Mouse (Mus musculus): ENCODE measurements around the gene Olfr889. TPM values are rescaled to one million over a fixed set of nuclear protein-coding genes. Genes with fewer than 3 reads are reported as not detected.
"Not testable (repeated sequence)": the region's sequence is repeated elsewhere in the genome, so short reads cannot be mapped to it uniquely, and the experiment has no call there.

The Olfr889 gene
- total RNA-seq (2014; fragmentation: Nextera tagmentation) (0.13 and 0.15 TPM in 2 replicates), total RNA-seq (2017) (not detected in 2 replicates)

DNA sequence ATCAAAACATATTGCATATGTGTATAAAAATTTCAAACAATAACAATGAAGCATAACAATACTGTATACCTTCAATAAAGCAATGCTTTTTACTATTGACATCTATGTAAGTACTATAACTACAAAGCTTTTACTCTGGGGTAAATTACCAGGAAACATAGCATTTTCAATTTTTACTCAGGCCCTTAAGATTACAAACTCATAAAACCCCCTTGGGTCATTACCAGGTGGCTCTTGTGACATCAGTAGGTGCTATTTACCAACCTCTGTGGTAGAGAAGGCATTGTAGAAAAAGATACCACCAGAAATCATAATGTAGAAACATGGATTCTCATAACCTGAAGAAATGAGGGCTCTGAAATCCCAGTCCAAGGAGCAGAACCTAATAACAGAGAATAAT, at the start of gene Olfr889:
TSS of gene Olfr889 (plus strand) at position 301 of the 400 bp plus-strand sequence.
- no peak for ATAC-seq (replicated peaks; ENCODE audit: low FRiP score, low TSS enrichment, poor library complexity, severe bottlenecking)

DNA sequence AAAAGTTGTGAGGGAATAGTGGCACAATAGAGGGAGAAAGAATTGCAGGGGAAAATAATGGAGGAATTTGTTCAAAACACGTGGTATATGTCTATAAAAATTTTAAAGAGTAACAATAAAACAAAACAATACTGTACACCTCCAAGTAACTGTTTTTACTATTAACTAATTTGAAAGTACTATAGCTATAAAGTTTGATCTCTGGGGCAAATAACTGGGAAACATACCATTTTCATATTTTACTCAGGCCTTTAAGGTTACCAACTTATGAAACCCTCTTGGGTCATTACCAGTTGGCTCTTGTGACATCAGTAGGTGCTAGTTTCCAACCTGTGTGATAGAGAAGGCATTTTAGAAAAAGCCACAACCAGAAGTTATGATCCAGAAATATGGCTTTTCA, 31.2 kb upstream of the Olfr889 start, which contains the start of gene Olfr887:
TSS of gene Olfr887 (plus strand) at position 301 of the 400 bp plus-strand sequence.
- no peak for ATAC-seq (replicated peaks; ENCODE audit: low FRiP score, low TSS enrichment, poor library complexity, severe bottlenecking)

DNA sequence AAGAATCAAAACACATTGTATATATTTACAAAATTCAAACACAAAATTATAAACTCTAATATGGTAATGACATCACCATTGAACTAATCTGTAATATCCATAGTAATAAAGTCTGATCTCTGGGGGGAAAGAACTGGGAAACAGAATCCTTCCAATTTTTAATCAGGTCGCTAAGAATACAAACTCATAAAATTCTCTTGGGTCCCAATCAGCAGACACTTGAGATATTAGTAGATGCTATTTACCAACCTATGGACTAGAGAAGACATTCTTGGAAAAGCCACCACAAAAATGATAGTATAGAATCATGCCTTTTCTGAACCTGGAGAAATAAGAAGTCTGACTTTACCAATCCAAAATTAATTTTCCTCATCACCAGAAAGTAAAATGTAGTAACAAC, 7.2 kb upstream of the Olfr889 start, which contains the start of gene Olfr888:
TSS of gene Olfr888 (plus strand) at position 301 of the 400 bp plus-strand sequence.
- ATAC-seq (replicated peaks; ENCODE audit: low FRiP score, low TSS enrichment, poor library complexity, severe bottlenecking) = no peak

DNA sequence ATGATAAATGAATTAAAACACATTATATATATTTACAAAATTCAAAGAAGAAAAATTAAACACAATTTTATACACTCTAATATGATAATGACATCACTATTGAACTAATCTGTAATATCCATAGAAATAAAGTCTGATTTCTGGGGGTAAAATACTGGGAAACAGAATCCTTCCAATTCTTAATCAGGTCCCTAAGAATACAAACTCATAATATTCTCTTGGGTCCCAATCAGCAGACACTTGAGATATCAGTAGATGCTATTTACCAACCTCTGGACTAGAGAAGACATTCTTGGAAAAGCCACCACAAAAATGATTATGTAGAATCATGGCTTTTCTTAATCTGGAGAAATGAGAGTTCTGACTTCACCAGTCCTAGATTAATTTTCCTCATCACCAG, 27.2 kb downstream of the Olfr889 start, which contains the start of gene Olfr890:
TSS of gene Olfr890 (plus strand) at position 301 of the 400 bp plus-strand sequence.
- no peak for ATAC-seq (replicated peaks; ENCODE audit: low FRiP score, low TSS enrichment, poor library complexity, severe bottlenecking)

DNA sequence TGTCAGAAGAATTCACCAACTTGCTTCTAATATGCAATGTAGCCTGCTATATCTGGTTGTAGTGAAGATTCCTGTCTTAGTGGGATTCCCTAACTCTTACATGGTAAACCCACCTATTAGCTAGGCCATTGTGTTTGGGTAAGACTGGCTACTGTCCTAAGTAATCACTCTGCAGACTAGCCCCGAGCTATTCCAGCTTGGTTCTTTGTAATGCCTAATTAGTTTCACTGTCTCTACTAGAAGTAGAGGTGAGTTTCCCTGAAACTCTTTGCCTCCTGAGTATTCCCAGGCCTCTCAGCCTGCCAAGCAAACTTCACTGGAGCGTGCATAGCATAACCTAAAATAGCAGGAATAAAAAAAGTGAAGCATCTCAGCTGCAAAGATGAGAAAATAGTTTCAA, 53.3 kb downstream of the Olfr889 start:
- not testable (repeated sequence) for ATAC-seq (replicated peaks; ENCODE audit: low FRiP score, low TSS enrichment, poor library complexity, severe bottlenecking)

Other genes with a start within 250 kb of the Olfr889 start
- not detected in 2 replicates for gene Olfr145, start 218.5 kb upstream of the Olfr889 start, total RNA-seq (2014; fragmentation: Nextera tagmentation)
- gene Olfr145, start 218.5 kb upstream of the Olfr889 start, total RNA-seq (2017) = not detected in 2 replicates
- gene Olfr878, start 197.4 kb upstream of the Olfr889 start, total RNA-seq (2014; fragmentation: Nextera tagmentation) = not detected in 2 replicates
- not detected in 2 replicates for gene Olfr878, start 197.4 kb upstream of the Olfr889 start, total RNA-seq (2017)
- gene Olfr881, start 123.4 kb upstream of the Olfr889 start, total RNA-seq (2014; fragmentation: Nextera tagmentation) = not detected in 2 replicates
- gene Olfr881, start 123.4 kb upstream of the Olfr889 start, total RNA-seq (2017) = not detected in 2 replicates
- not detected in 2 replicates for gene Olfr883, start 89.4 kb upstream of the Olfr889 start, total RNA-seq (2014; fragmentation: Nextera tagmentation)
- gene Olfr883, start 89.4 kb upstream of the Olfr889 start, total RNA-seq (2017) = not detected in 2 replicates
- gene Olfr884, start 68.6 kb upstream of the Olfr889 start, total RNA-seq (2014; fragmentation: Nextera tagmentation) = not detected in 2 replicates
- not detected in 2 replicates for gene Olfr884, start 68.6 kb upstream of the Olfr889 start, total RNA-seq (2017)
- gene Olfr885, start 53.9 kb upstream of the Olfr889 start, total RNA-seq (2014; fragmentation: Nextera tagmentation) = not detected in 2 replicates
- not detected in 2 replicates for gene Olfr885, start 53.9 kb upstream of the Olfr889 start, total RNA-seq (2017)
- not detected in 2 replicates for gene Olfr887, start 31.1 kb upstream of the Olfr889 start, total RNA-seq (2014; fragmentation: Nextera tagmentation)
- not detected in 2 replicates for gene Olfr887, start 31.1 kb upstream of the Olfr889 start, total RNA-seq (2017)
- not detected in 2 replicates for gene Olfr888, start 7.1 kb upstream of the Olfr889 start, total RNA-seq (2014; fragmentation: Nextera tagmentation)
- gene Olfr888, start 7.1 kb upstream of the Olfr889 start, total RNA-seq (2017) = not detected in 2 replicates
- not detected in 2 replicates for gene Olfr890, start 27.3 kb downstream of the Olfr889 start, total RNA-seq (2014; fragmentation: Nextera tagmentation)
- gene Olfr890, start 27.3 kb downstream of the Olfr889 start, total RNA-seq (2017) = not detected in 2 replicates
- gene Olfr891, start 65.6 kb downstream of the Olfr889 start, total RNA-seq (2014; fragmentation: Nextera tagmentation) = not detected in 2 replicates
- gene Olfr891, start 65.6 kb downstream of the Olfr889 start, total RNA-seq (2017) = not detected in 2 replicates
- not detected in 2 replicates for gene Olfr893, start 93.2 kb downstream of the Olfr889 start, total RNA-seq (2014; fragmentation: Nextera tagmentation)
- gene Olfr893, start 93.2 kb downstream of the Olfr889 start, total RNA-seq (2017) = not detected in 2 replicates
- gene Olfr894, start 102.9 kb downstream of the Olfr889 start, total RNA-seq (2014; fragmentation: Nextera tagmentation) = not detected in 2 replicates
- gene Olfr894, start 102.9 kb downstream of the Olfr889 start, total RNA-seq (2017) = not detected in 2 replicates
- not detected in 2 replicates for gene Olfr143, start 137.6 kb downstream of the Olfr889 start, total RNA-seq (2014; fragmentation: Nextera tagmentation)
- gene Olfr143, start 137.6 kb downstream of the Olfr889 start, total RNA-seq (2017) = not detected in 2 replicates
- gene Olfr895, start 152.7 kb downstream of the Olfr889 start, total RNA-seq (2014; fragmentation: Nextera tagmentation) = not detected in 2 replicates
- gene Olfr895, start 152.7 kb downstream of the Olfr889 start, total RNA-seq (2017) = not detected in 2 replicates
- not detected in 2 replicates for gene Olfr896-ps1, start 175.9 kb downstream of the Olfr889 start, total RNA-seq (2014; fragmentation: Nextera tagmentation)
- not detected in 2 replicates for gene Olfr896-ps1, start 175.9 kb downstream of the Olfr889 start, total RNA-seq (2017)
- gene Olfr25, start 213.9 kb downstream of the Olfr889 start, total RNA-seq (2014; fragmentation: Nextera tagmentation) = not detected in 2 replicates
- gene Olfr25, start 213.9 kb downstream of the Olfr889 start, total RNA-seq (2017) = not detected in 2 replicates
- not detected in 2 replicates for gene Olfr898, start 233.2 kb downstream of the Olfr889 start, total RNA-seq (2014; fragmentation: Nextera tagmentation)
- not detected in 2 replicates for gene Olfr898, start 233.2 kb downstream of the Olfr889 start, total RNA-seq (2017)

All from megakaryocyte-erythroid progenitor cell, adult 5-6 weeks (primary cell).